Mouse (Mus musculus): ENCODE measurements at regions not wholly inside any gene's neighbourhood (a gene's known extent, or its start where the extent isn't known, plus 50 kb on each side); places are given as distances from the start of the nearest gene placed in this dataset.

- H3K4me1 ChIP-seq (ENCODE audit: control insufficient read depth in 2 of 2, insufficient read depth in 2 of 2, low read length in 2 of 2, poor library complexity in 1 of 2): no peaks in the 10 kb centered on the region
- DNase-seq (ENCODE audit: low read depth, low spot score): no peak
- no peaks in the 10 kb centered on the region for H3K36me3 ChIP-seq (ENCODE audit: control insufficient read depth, insufficient read depth, low read length, poor library complexity, severe bottlenecking)
- TF ChIP-seq MAFK (IDR thresholded peaks at IDR 0.05; ENCODE audit: insufficient read depth, low read depth, low read length) (no peak), CHD2 (IDR thresholded peaks at IDR 0.05; ENCODE audit: low read depth, low read length) (no peak), HCFC1 (IDR thresholded peaks at IDR 0.05; ENCODE audit: borderline replicate concordance, insufficient read depth, low read length) (no peak), ZC3H11A (IDR thresholded peaks at IDR 0.05; ENCODE audit: borderline replicate concordance, low read depth, low read length) (no peak), ZNF384 (IDR thresholded peaks at IDR 0.05; ENCODE audit: low read depth, low read length) (no peak)
- H3K9me3 ChIP-seq (ENCODE audit: control insufficient read depth, insufficient read depth, low read depth, low read length): no peaks in the 10 kb centered on the region
- no peak overlapping the region for H3K27ac ChIP-seq (ENCODE audit: insufficient read depth, low read depth, low read length, poor library complexity, severe bottlenecking)
- in situ Hi-C loops (cut with MboI; ENCODE audit: low sequenced_read_pairs in 2 of 2, unreplicated experiment in 2 of 2): no loop called here
- no peak overlapping the region for H3K9ac ChIP-seq (ENCODE audit: insufficient read depth, low read depth, low read length, poor library complexity, severe bottlenecking)
- H3K4me3 ChIP-seq (ENCODE audit: insufficient read depth in 1 of 2, low read depth in 1 of 2, low read length in 2 of 2, poor library complexity in 1 of 2, severe bottlenecking in 1 of 2): no peak overlapping the region
Observed at GRCm38 (mm10) chr15:90021746-90022312, 180.2 kb upstream of the Syt10 start.

GRCm38 (mm10) chr15:90023164-90023563, 181.5 kb upstream of the Syt10 start:
- H3K4me1 ChIP-seq (ENCODE audit: control insufficient read depth in 2 of 2, insufficient read depth in 2 of 2, low read length in 2 of 2, poor library complexity in 1 of 2): no peaks in the 10 kb centered on the region
- in situ Hi-C loops (cut with MboI; ENCODE audit: low sequenced_read_pairs in 2 of 2, unreplicated experiment in 2 of 2): no loop called here
- TF ChIP-seq MAFK (IDR thresholded peaks at IDR 0.05; ENCODE audit: insufficient read depth, low read depth, low read length) (no peak), ZC3H11A (IDR thresholded peaks at IDR 0.05; ENCODE audit: borderline replicate concordance, low read depth, low read length) (no peak), ZNF384 (IDR thresholded peaks at IDR 0.05; ENCODE audit: low read depth, low read length) (no peak), HCFC1 (IDR thresholded peaks at IDR 0.05; ENCODE audit: borderline replicate concordance, insufficient read depth, low read length) (no peak)
- no peak for DNase-seq (ENCODE audit: low read depth, low spot score)
- H3K9ac ChIP-seq (ENCODE audit: insufficient read depth, low read depth, low read length, poor library complexity, severe bottlenecking): no peak overlapping the region
- H3K36me3 ChIP-seq (ENCODE audit: control insufficient read depth, insufficient read depth, low read length, poor library complexity, severe bottlenecking): no peaks in the 10 kb centered on the region
- no peaks in the 10 kb centered on the region for H3K9me3 ChIP-seq (ENCODE audit: control insufficient read depth, insufficient read depth, low read depth, low read length)
- no peak overlapping the region for H3K4me3 ChIP-seq (ENCODE audit: insufficient read depth in 1 of 2, low read depth in 1 of 2, low read length in 2 of 2, poor library complexity in 1 of 2, severe bottlenecking in 1 of 2)
- no peak overlapping the region for H3K27ac ChIP-seq (ENCODE audit: insufficient read depth, low read depth, low read length, poor library complexity, severe bottlenecking)

- no peak overlapping the region for H3K27ac ChIP-seq (ENCODE audit: insufficient read depth, low read depth, low read length, poor library complexity, severe bottlenecking)
- H3K36me3 ChIP-seq (ENCODE audit: control insufficient read depth, insufficient read depth, low read length, poor library complexity, severe bottlenecking): no peaks in the 10 kb centered on the region
- no peaks in the 10 kb centered on the region for H3K9me3 ChIP-seq (ENCODE audit: control insufficient read depth, insufficient read depth, low read depth, low read length)
- DNase-seq (ENCODE audit: low read depth, low spot score): no peak
- in situ Hi-C loops (cut with MboI; ENCODE audit: low sequenced_read_pairs in 2 of 2, unreplicated experiment in 2 of 2): no loop called here
- no peak overlapping the region for H3K4me3 ChIP-seq (ENCODE audit: insufficient read depth in 1 of 2, low read depth in 1 of 2, low read length in 2 of 2, poor library complexity in 1 of 2, severe bottlenecking in 1 of 2)
- no peaks in the 10 kb centered on the region for H3K4me1 ChIP-seq (ENCODE audit: control insufficient read depth in 2 of 2, insufficient read depth in 2 of 2, low read length in 2 of 2, poor library complexity in 1 of 2)
- TF ChIP-seq HCFC1 (IDR thresholded peaks at IDR 0.05; ENCODE audit: borderline replicate concordance, insufficient read depth, low read length) (no peak), ZC3H11A (IDR thresholded peaks at IDR 0.05; ENCODE audit: borderline replicate concordance, low read depth, low read length) (no peak), MAFK (IDR thresholded peaks at IDR 0.05; ENCODE audit: insufficient read depth, low read depth, low read length) (no peak), CHD2 (IDR thresholded peaks at IDR 0.05; ENCODE audit: low read depth, low read length) (no peak), ZNF384 (IDR thresholded peaks at IDR 0.05; ENCODE audit: low read depth, low read length) (no peak)
- no peak overlapping the region for H3K9ac ChIP-seq (ENCODE audit: insufficient read depth, low read depth, low read length, poor library complexity, severe bottlenecking)
Observed at GRCm38 (mm10) chr15:90034356-90034755, 189.8 kb upstream of the Alg10b start.

- no peaks in the 10 kb centered on the region for H3K36me3 ChIP-seq (ENCODE audit: control insufficient read depth, insufficient read depth, low read length, poor library complexity, severe bottlenecking)
- no peak overlapping the region for H3K27ac ChIP-seq (ENCODE audit: insufficient read depth, low read depth, low read length, poor library complexity, severe bottlenecking)
- in situ Hi-C loops (cut with MboI; ENCODE audit: low sequenced_read_pairs in 2 of 2, unreplicated experiment in 2 of 2): no loop called here
- no peak for TF ChIP-seq MAFK (IDR thresholded peaks at IDR 0.05; ENCODE audit: insufficient read depth, low read depth, low read length)
- TF ChIP-seq CHD2 (IDR thresholded peaks at IDR 0.05; ENCODE audit: low read depth, low read length): no peak
- no peak for TF ChIP-seq ZC3H11A (IDR thresholded peaks at IDR 0.05; ENCODE audit: borderline replicate concordance, low read depth, low read length)
- TF ChIP-seq ZNF384 (IDR thresholded peaks at IDR 0.05; ENCODE audit: low read depth, low read length): no peak
- TF ChIP-seq HCFC1 (IDR thresholded peaks at IDR 0.05; ENCODE audit: borderline replicate concordance, insufficient read depth, low read length): no peak
- no peaks in the 10 kb centered on the region for H3K9me3 ChIP-seq (ENCODE audit: control insufficient read depth, insufficient read depth, low read depth, low read length)
- DNase-seq (ENCODE audit: low read depth, low spot score): no peak
- no peaks in the 10 kb centered on the region for H3K4me1 ChIP-seq (ENCODE audit: control insufficient read depth in 2 of 2, insufficient read depth in 2 of 2, low read length in 2 of 2, poor library complexity in 1 of 2)
- no peak overlapping the region for H3K4me3 ChIP-seq (ENCODE audit: insufficient read depth in 1 of 2, low read depth in 1 of 2, low read length in 2 of 2, poor library complexity in 1 of 2, severe bottlenecking in 1 of 2)
- H3K9ac ChIP-seq (ENCODE audit: insufficient read depth, low read depth, low read length, poor library complexity, severe bottlenecking): no peak overlapping the region
Observed at GRCm38 (mm10) chr15:90045683-90046082, 178.4 kb upstream of the Alg10b start.

GRCm38 (mm10) chr15:90062021-90062420, 162.1 kb upstream of the Alg10b start:
- H3K4me1 ChIP-seq (ENCODE audit: control insufficient read depth in 2 of 2, insufficient read depth in 2 of 2, low read length in 2 of 2, poor library complexity in 1 of 2): no peaks in the 10 kb centered on the region
- in situ Hi-C loops (cut with MboI; ENCODE audit: low sequenced_read_pairs in 2 of 2, unreplicated experiment in 2 of 2): no loop called here
- TF ChIP-seq ZC3H11A (IDR thresholded peaks at IDR 0.05; ENCODE audit: borderline replicate concordance, low read depth, low read length) (no peak), HCFC1 (IDR thresholded peaks at IDR 0.05; ENCODE audit: borderline replicate concordance, insufficient read depth, low read length) (no peak), MAFK (IDR thresholded peaks at IDR 0.05; ENCODE audit: insufficient read depth, low read depth, low read length) (no peak), CHD2 (IDR thresholded peaks at IDR 0.05; ENCODE audit: low read depth, low read length) (no peak), ZNF384 (IDR thresholded peaks at IDR 0.05; ENCODE audit: low read depth, low read length) (no peak)
- no peaks in the 10 kb centered on the region for H3K36me3 ChIP-seq (ENCODE audit: control insufficient read depth, insufficient read depth, low read length, poor library complexity, severe bottlenecking)
- no peak overlapping the region for H3K27ac ChIP-seq (ENCODE audit: insufficient read depth, low read depth, low read length, poor library complexity, severe bottlenecking)
- no peak for DNase-seq (ENCODE audit: low read depth, low spot score)
- H3K4me3 ChIP-seq (ENCODE audit: insufficient read depth in 1 of 2, low read depth in 1 of 2, low read length in 2 of 2, poor library complexity in 1 of 2, severe bottlenecking in 1 of 2): no peak overlapping the region
- H3K9ac ChIP-seq (ENCODE audit: insufficient read depth, low read depth, low read length, poor library complexity, severe bottlenecking): no peak overlapping the region
- H3K9me3 ChIP-seq (ENCODE audit: control insufficient read depth, insufficient read depth, low read depth, low read length): no peaks in the 10 kb centered on the region

Measured in ES-E14 (cell line).